In the genomic region with DNA sequence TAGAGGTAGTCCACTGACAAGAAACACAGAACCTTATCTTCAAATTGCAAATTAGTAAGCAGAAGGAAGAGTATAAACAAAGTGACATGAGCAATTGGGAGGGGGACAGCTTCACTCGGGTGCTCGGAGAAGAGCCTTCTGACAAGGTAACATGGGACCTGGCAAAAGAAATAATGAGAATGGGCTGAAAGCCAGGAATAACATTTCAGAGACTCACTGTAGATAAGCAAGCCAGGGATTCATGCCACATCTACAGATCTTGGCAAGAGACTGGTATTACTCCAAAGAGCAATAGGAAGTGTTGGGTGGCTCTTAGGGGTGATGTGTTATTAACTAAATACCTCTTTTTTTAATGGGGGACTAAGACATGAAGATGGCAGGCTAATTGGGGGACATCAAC, we compare ENCODE assay signal across 25 mouse cellular contexts.
A peak's percentile ranks its signal among the peaks of the same experiment; 100 is the strongest.
DNase-seq lines count a peak whose midpoint lies in the region; ATAC-seq lines count a peak whose summit lies in the region.
"Had no signal": no experiment of that assay in that cellular context is flagged by ENCODE, and none has a peak within 500 bp of the region (broad histone marks: within the 10 kb centered on the region; RNA-seq: fewer than 3 reads in every experiment).

No protein-coding gene starts in this region.

- no peak overlapping the region for H3K4me3 ChIP-seq in forebrain, embryonic 14.5 days (ENCODE audit: low read depth, low read length)
- H3K4me3 ChIP-seq in forebrain, embryonic 11.5 days (ENCODE audit: low read depth, low read length): no peak overlapping the region
- H3K4me3 ChIP-seq: heart, embryonic 15.5 days; limb, embryonic 12.5 days; liver, embryonic 12.5 days; megakaryocyte, embryonic 14.5 days; midbrain, embryonic 15.5 days; myocyte had no signal

- DNase-seq in adrenal gland, adult 2 months: peak; percentile 30
- DNase-seq in adrenal gland, postnatal 4 days (ENCODE audit: low spot score in 2 of 2): no peak
- DNase-seq in forebrain, embryonic 14.5 days (ENCODE audit: low spot score): peak; percentile 84
- no peak for DNase-seq in forebrain, embryonic 11.5 days (ENCODE audit: low spot score)
- DNase-seq in cerebellum, adult 11-12 months: peak; percentile 57
- peak; percentile 42 for DNase-seq in fat pad, adult 2 months (ENCODE audit: extremely low read depth, low read depth, low spot score)
- no peak for DNase-seq in testis, postnatal 14 days (ENCODE audit: low spot score)
- DNase-seq: gastrocnemius, postnatal 14 days; kidney, adult 8-10 months; kidney, postnatal 14 days; layer of hippocampus, adult 9-11 months; lung, adult 2 months; right cerebral cortex, postnatal 14 days; spleen, adult 18-20 months; thymus, adult 18-20 months; thymus, postnatal 4 days had no signal

- H3K4me1 ChIP-seq in forebrain, embryonic 14.5 days (ENCODE audit: control insufficient read depth, insufficient read depth, low read length): no peaks in the 10 kb centered on the region
- H3K4me1 ChIP-seq in forebrain, embryonic 11.5 days (replicated peaks; ENCODE audit: control insufficient read depth, insufficient read depth, low read length): no peaks in the 10 kb centered on the region
- H3K4me1 ChIP-seq: heart, embryonic 15.5 days; limb, embryonic 12.5 days; liver, embryonic 12.5 days; megakaryocyte, embryonic 14.5 days had no signal

- peak; percentile 86; the same call in 1 of the 2 replicates for ATAC-seq in forebrain, embryonic 14.5 days
- no peak for ATAC-seq in forebrain, embryonic 11.5 days (replicated peaks; ENCODE audit: low FRiP score)
- ATAC-seq in megakaryocyte-erythroid progenitor cell, adult 5-6 weeks (replicated peaks; ENCODE audit: low FRiP score, low TSS enrichment, poor library complexity, severe bottlenecking): no peak
- ATAC-seq: inflammation-experienced regulatory T-cells, adult 6 months; liver, embryonic 12.5 days; midbrain, embryonic 15.5 days; Patski had no signal

- no peak overlapping the region for H3K9ac ChIP-seq in forebrain, embryonic 14.5 days (ENCODE audit: low read length)
- no peak overlapping the region for H3K9ac ChIP-seq in forebrain, embryonic 11.5 days (ENCODE audit: low read length)
- H3K9ac ChIP-seq: heart, embryonic 15.5 days; limb, embryonic 12.5 days; liver, embryonic 12.5 days; midbrain, embryonic 15.5 days had no signal

- H3K4me2 ChIP-seq in forebrain, embryonic 14.5 days (ENCODE audit: low read length): no peak overlapping the region
- no peak overlapping the region for H3K4me2 ChIP-seq in forebrain, embryonic 11.5 days (ENCODE audit: low read depth, low read length, severe bottlenecking)
- H3K4me2 ChIP-seq: heart, embryonic 15.5 days; limb, embryonic 12.5 days; liver, embryonic 12.5 days; midbrain, embryonic 15.5 days had no signal

- WGBS in forebrain, embryonic 14.5 days: 47% methylated on average over 2 of the region's 2 CpGs
- 86% methylated on average over 2 of the region's 2 CpGs for WGBS in forebrain, embryonic 11.5 days

- no peak overlapping the region for H3K27ac ChIP-seq in forebrain, embryonic 14.5 days (ENCODE audit: low read depth, low read length)
- no peak overlapping the region for H3K27ac ChIP-seq in forebrain, embryonic 11.5 days (ENCODE audit: low read depth, low read length)
- H3K27ac ChIP-seq: heart, embryonic 15.5 days; limb, embryonic 12.5 days; liver, embryonic 12.5 days; midbrain, embryonic 15.5 days had no signal

- no peaks in the 10 kb centered on the region for H3K9me3 ChIP-seq in forebrain, embryonic 14.5 days (replicated peaks; ENCODE audit: control insufficient read depth, low read length)
- H3K9me3 ChIP-seq in forebrain, embryonic 11.5 days (ENCODE audit: control insufficient read depth, low read length): no peaks in the 10 kb centered on the region
- H3K9me3 ChIP-seq: heart, embryonic 15.5 days; limb, embryonic 12.5 days; liver, embryonic 12.5 days; megakaryocyte, embryonic 14.5 days; midbrain, embryonic 15.5 days had no signal

- no peaks in the 10 kb centered on the region for H3K36me3 ChIP-seq in forebrain, embryonic 14.5 days (ENCODE audit: control insufficient read depth, insufficient read depth, low read length)
- H3K36me3 ChIP-seq in forebrain, embryonic 11.5 days (ENCODE audit: control insufficient read depth, insufficient read depth, low read length): no peaks in the 10 kb centered on the region
- H3K36me3 ChIP-seq: heart, embryonic 15.5 days; limb, embryonic 12.5 days; liver, embryonic 12.5 days; midbrain, embryonic 15.5 days had no signal

- H3K27me3 ChIP-seq in forebrain, embryonic 14.5 days (replicated peaks; ENCODE audit: control insufficient read depth, insufficient read depth, low read length): no peaks in the 10 kb centered on the region
- H3K27me3 ChIP-seq in forebrain, embryonic 11.5 days (ENCODE audit: control insufficient read depth, insufficient read depth, low read length): no peaks in the 10 kb centered on the region
- H3K27me3 ChIP-seq: heart, embryonic 15.5 days; limb, embryonic 12.5 days; liver, embryonic 12.5 days; megakaryocyte, embryonic 14.5 days; midbrain, embryonic 15.5 days; Patski had no signal

Comparison
In these comparisons a context has a peak if more than half of its experiments do, and no peak if none do; other contexts are left out.
1. DNase-seq: peak in adrenal gland, adult 2 months (single experiment), forebrain, embryonic 14.5 days (single experiment), cerebellum, adult 11-12 months (single experiment) and fat pad, adult 2 months (single experiment); none in adrenal gland, postnatal 4 days (0 of 2), forebrain, embryonic 11.5 days (single experiment) and testis, postnatal 14 days (single experiment).